Mouse (Mus musculus): ENCODE measurements around the gene Fsip1.

Gene Fsip1

DNA sequence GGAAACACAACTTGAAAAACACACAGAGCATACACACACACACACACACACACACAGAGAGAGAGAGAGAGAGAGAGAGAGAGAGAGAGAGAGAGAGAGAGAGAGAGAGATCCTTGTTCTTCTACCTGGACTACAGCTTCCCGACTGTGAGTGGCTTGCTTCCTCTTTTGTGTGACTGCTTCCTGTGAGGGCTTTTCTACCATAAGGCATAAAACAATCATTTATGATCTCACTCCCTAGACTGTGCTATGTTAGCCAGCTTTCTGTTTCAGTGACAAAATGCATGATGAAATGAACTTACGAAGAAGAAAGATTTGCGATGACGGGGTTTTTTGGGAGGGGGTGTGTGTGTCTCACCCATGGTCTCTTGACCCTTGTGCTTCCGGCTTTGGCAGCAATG is 3.0 kb upstream of the Fsip1 start:
- ATAC-seq (ENCODE audit: insufficient number of reproducible peaks, low FRiP score, low TSS enrichment), result no peak

DNA sequence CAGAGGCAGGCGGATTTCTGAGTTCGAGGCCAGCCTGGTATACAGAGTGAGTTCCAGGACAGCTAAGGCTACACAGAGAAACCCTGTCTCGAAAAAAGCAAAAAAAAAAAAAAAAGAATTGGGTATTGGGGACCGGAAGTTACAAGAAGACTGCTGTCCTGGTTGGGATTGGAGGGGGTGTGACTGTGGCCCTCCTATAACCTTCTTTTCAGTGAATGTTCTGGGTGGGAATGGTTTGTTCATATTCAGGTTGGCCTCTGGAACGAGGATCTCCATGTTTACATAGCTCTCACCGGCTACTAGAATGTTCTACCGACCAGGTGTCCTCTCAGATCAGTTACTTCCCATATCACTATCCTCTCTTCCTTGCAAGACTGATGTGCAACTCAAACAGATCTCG is 328 bp upstream of the Fsip1 start:
- no peak for ATAC-seq (ENCODE audit: insufficient number of reproducible peaks, low FRiP score, low TSS enrichment)

DNA sequence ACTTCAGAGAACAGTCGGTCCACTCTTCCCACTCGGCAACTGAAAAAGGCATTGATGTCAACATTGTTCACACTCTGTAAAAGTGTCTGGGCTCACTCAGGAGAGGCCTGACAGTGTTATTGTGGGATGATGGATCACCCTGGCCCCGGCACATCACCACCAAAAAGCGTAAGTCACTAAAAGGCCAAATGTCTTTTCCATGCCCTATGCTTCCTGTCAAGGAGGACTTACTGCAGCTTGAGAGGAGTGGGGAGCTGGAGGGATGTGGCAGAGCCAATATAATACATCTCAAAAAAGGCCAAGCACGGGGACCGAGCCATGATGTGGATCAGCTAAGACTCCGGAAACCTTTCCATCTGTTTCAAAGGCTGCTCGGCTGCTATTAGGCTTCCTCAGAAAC is 2.2 kb downstream of the Fsip1 start:
- no peak for ATAC-seq (ENCODE audit: insufficient number of reproducible peaks, low FRiP score, low TSS enrichment)

DNA sequence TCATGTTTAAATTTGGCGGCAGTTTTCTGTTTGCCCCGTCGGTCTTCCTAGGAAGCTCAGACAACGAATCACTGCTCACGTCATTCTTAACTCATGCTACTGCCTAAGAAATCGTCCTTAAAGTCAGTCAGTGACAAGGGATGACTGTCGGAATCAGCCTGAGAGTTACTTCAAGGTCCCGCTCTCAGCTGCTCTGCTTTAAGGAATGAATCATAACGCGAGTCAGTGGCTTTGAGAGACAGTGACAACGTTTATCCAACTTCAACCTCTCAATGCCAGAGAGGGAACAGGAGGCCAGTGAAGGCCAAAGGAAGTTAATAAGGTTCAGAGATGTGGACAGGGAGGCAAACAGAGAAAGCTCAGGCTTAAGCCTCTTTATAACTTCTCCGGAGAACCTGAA is 7.8 kb downstream of the Fsip1 start:
- ATAC-seq (ENCODE audit: insufficient number of reproducible peaks, low FRiP score, low TSS enrichment), result no peak

DNA sequence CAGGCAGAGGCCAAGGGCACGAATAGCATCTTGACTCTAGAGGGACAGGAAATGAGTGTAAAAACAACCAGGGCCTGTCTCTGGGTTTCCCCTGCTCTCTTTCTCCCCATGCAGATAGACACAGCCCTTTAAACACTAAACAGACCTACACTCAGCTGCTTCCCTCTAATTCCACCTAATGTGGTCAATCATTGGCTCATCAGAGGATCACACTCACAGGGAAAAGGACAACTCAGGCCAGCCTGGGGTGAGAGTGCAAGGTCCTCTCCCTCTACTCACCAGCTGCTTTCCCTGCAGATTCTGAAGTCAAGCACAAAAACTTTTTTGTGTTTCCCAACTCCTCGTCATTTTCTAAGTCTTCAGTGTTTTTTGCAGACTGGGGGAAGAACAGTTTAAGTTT is 8.8 kb downstream of the Fsip1 start:
- no peak for ATAC-seq (ENCODE audit: insufficient number of reproducible peaks, low FRiP score, low TSS enrichment)

DNA sequence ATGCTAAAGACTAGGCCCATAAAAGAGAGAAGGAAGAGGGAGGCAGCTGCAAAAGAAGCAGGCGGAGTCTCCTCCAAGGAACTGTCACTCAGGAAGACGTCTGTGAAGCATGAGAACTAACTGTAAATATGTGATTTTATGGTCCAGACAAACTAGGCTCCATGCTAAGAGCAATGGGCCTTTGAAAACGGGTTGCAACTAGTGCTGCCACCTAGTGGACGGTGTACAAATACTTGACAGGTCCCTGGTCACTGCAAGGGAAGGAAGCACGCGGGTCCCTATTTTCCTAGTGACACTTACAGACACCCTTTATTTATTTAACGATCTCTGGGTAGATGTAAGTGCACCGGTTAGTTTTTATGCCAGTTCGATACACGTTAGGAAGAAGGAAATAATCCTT is 10.9 kb downstream of the Fsip1 start:
- peak; percentile 75 for ATAC-seq (ENCODE audit: insufficient number of reproducible peaks, low FRiP score, low TSS enrichment)

DNA sequence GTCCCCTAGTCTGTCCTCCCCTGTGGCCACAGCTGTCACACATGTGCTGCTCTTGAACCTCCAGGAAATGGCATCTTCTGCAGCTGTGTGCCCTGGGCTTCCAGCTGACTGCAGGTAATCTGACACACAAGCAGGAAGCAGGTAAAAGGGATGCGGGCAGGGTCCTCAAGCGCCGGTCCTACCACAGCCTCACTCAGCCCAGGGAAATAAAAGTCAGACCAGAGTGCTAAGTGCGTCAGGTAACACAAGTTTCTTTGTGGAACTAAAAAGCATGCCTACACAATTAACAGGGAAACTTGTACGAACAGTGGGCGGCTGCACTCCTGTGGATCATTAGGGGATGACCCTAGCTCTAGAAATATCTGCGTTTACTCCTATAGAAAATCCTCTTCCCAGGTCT is 20.6 kb downstream of the Fsip1 start:
- no peak for ATAC-seq (ENCODE audit: insufficient number of reproducible peaks, low FRiP score, low TSS enrichment)

DNA sequence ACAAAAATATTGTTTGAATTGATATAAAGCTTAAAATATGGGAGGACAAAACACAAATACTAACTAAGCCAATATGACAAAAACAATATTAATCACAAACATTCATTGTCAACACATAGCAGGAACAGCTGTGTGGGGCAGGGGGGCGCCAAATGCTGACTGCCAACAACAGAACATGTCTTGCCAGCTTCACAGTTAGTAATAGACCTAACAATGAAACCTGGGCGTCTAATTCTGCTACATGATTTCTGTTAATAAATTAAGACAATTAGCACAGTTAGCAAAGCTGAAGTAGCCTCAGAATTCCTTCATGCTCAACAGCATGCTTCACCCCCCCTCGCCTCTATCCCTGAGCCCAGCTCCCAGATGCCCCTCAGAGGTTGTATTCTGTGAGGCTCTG is 21.2 kb downstream of the Fsip1 start:
- no peak for ATAC-seq (ENCODE audit: insufficient number of reproducible peaks, low FRiP score, low TSS enrichment)

DNA sequence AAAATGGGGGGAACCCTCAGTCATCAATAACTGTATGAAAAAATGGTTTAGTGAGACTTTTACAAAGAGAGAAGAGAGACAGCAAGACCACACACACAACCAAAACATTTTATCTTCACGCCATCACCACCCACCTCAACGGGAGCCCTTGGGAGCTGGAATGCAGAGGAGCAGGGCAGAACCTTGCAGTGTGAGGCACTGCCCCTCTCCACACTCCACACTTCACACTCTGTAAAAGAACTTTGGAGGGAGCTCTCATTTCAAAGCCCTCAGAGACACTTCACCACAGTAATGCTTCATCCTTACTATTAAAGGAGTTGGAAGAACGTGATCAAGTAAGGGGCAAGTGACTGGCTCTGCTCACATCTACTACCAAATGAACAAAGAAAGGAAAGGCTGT is 26.2 kb downstream of the Fsip1 start:
- ATAC-seq (ENCODE audit: insufficient number of reproducible peaks, low FRiP score, low TSS enrichment), result no peak

DNA sequence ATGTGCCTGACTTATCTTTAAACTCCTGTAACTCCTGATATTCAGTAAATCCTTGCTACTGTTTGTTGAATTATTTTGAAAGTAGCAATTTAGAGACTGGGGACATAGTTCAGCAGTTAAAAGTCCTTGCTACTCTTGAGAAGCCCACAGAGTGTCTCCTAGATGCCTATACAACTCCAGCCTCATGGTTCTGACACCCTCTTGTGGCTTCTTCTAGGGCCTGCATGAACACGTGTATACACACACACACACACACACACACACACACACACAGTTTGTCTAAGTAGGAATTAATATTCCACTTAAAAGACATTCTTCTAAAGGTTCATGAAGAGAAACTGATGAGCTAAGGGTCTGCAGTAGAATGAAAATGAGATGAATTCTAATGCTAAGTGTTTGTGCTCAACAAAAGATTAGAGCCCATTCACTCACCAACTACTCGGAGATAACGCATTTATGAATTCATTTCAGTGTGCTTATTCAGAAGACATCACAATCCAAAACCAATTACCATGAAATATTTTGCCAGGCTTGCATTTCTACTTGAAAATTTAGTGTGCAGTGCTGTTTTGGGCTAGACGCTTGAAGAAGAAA is 28.2 kb downstream of the Fsip1 start:
- no peak for ATAC-seq (ENCODE audit: insufficient number of reproducible peaks, low FRiP score, low TSS enrichment)

DNA sequence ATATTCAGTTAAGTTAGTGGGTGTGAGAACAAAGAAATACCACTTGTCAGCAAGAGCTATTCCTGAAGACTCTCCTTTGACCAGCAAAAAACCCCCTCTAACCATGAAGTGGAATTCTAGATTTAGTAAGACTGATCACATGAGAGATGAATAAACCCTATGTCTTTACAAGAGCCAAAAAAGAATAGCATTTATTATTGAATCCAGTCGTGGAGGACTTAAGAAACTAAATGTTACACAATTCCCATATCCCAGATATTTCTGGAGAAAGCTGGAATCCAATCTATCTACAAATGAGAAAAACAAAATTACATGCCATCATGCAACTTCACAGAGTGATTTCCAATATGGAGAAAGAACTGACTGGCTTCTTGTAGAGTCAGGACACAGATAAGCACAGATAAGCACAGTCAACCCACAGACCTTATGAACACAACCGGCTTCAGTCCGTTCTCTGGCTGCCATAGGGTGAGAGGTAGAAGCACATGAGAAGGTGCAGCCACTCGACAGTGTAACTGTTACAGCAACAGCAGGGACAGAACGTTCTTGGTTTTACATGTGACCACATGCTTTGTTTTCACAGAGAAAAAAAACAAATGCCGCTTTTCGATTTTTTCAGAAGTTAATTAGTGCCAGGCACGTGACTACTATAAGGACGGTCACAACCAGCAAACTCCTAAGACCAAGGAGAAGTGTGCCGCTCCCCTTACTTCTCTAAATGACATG is 31.3 kb downstream of the Fsip1 start:
- ATAC-seq (ENCODE audit: insufficient number of reproducible peaks, low FRiP score, low TSS enrichment), result no peak

DNA sequence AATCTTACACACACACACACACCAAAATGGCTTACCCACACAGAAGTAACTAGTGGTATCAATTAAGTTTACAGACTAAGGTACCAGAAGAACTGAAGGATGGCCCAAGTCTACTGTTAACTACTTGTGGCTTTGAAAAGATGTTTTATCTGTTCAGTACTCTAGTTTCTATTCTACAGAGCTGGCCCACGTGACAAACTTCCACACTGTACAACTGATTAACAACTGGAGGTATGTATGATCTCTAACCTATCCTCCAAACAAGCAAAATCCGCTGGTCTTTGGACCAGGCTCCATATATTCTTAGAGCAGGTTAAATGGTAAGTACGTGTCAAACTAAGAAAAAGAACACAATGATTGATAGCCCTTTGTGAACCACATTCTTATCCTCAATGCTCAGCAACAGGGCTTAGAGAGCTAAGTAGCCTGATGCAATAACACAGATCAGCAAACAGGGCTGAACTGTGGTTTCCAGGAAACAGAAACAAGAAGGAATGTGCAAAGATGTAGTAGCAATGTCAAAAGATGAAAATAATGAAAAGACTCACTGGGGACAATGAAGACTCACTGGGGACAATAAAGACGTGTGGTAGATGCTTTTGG is 38.7 kb downstream of the Fsip1 start:
- ATAC-seq (ENCODE audit: insufficient number of reproducible peaks, low FRiP score, low TSS enrichment), result no peak

DNA sequence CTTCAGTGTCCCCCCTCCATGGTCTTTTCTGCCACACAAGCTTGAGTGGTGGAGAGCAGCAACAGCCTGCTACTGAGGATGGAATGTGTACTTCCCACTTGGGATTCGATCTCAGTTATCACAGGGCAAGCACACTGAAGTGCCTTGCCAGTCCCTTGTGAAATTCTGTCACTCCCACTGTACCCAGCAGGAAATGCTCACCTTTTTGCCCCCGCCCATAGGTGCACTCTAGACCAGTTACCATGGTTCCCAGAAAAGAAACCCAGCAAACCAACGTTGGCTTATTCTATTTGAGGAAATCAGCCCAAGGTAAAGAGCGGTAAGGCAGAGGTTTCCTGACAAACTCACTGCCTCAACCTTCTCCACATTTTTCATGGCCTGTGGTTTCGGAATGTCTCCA is 47.1 kb downstream of the Fsip1 start:
- ATAC-seq (ENCODE audit: insufficient number of reproducible peaks, low FRiP score, low TSS enrichment), result no peak

DNA sequence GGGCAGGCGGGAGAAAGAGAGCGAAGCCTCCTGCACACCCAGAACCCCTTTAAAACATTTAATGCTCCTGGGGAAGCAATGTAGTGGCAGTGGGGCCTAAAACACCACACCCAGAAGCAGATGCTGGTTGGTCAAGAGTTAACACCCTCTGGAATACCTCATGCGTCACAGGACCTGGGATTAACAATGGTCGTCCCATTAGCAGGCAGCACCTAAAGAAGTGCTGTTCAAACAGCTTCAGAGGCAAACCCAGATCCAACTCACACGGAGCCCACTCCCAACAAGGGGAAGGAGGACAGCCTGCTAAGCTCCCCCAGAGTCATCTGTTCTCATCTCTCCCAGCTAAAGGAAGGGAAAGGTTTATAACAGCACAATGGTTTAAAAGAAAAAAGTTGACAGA is 48.1 kb downstream of the Fsip1 start:
- no peak for ATAC-seq (ENCODE audit: insufficient number of reproducible peaks, low FRiP score, low TSS enrichment)

DNA sequence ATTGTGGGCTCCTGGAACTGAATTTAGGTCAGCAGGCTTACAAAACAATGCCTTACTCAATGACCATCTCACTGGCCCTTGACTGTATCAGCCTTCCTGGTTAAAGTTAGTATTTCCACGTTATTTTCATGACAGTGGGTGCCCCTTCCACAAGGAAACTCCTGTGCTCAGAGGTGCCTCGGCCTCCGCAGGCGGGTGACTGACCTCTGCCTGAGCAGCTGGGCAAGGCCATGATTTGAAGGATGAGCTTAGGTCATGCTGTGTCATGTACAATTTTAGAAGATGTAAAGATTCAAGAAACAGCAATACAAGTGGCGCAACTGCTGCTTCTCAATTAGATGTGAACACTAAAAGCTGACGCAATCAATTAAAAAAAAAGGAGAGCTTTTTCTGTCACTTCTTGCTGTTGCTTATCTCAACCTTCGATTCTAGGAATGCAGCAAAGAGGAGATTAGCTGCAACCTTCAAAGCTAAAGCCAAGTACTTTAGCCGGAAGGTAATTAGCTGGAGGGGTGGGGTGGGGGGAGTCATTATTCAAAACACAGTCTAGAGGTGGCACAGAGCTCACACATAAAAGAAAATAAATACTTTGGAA is 50.7 kb downstream of the Fsip1 start:
- no peak for ATAC-seq (ENCODE audit: insufficient number of reproducible peaks, low FRiP score, low TSS enrichment)

DNA sequence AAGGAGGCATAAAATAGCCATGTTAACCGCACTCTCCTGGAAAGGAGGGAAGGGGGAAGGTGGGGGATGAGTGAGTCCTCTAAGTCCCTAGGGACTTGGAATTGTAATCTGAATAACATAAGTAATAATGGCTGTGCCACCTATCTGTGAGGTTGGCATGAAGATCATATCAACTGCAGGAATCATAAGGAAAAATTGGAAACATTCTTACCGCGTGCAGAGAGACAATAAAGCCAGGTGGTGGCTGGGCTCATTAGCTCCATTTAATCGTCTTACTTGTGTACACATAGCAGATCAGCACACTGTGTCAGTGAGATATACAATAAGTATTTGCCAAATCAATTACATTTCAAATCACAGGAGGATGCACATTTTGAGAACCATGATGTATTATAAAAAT is 52.1 kb downstream of the Fsip1 start:
- no peak for ATAC-seq (ENCODE audit: insufficient number of reproducible peaks, low FRiP score, low TSS enrichment)

DNA sequence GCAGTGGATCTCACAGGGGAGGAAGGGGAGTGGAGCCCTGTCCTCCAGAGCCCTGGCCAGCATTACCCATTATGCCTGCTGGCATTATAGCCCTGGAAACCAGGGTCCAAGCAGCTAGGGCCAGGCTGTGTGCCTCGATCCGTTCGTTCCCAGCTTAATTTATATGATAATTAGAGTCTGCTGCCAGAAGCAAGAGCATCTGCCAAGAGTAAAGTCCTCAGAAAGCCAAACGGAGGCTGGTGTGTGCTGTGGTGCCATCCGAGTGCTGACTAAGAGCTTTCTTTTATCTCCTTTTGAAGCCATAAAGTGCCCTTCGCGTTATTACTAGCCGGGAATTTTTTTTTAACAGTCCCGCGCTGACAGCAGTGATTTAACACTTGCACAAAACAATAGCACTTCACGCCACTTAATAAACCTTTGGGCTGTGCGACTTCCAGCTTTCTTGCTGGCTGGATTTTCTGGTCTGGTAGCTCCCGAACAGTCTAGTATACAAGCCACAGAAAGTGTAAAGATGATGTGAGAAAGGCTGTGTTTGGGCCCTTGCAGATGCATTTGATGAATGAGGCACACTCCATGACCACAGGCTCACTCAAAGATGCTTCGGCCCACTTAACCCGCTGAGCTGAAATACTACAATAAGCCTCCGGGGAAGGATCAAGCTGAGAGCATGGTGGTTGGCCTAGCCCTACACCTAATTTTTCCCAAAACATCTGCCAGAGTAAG is 52.9 kb downstream of the Fsip1 start:
- ATAC-seq (ENCODE audit: insufficient number of reproducible peaks, low FRiP score, low TSS enrichment), result 0 out of 2 replicates have a peak, but pooled peaks have one; percentile 16

DNA sequence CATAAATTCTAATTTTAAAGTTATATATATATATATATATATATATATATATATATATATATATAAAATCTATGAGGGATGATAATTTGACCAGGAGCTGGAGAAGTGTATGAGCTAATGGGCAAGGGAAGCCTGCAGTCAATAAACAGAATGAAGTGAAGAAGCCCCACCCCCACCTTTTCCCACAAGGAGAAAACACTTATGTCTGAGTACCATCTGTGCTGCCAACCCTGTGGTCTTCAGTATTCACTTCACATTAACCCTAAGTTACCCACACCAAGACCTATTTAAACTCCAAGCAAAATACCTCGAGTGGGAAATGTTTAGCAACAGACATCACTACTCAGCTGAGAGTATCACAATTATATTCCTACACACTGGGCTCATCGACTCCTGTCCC is 53.8 kb downstream of the Fsip1 start:
- no peak for ATAC-seq (ENCODE audit: insufficient number of reproducible peaks, low FRiP score, low TSS enrichment)

DNA sequence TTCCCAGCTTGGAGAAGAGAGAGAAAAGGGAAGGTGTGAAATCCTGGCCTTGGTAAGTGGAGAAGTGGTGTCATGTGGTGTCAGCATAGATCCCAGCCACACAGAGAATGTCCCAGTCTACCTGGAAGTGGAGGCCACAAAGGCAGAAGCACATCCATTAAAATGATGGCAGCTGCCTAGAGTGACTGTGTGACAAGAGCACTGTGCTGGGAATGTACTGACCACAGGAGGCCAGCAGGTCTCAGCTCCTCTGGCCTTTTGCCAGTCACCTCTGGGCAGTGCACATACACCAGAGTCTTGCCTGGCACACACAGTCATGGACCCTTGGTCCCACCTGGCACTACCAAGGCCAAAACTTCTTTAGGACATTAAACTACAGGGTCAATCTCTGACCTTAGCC is 54.8 kb downstream of the Fsip1 start:
- ATAC-seq (ENCODE audit: insufficient number of reproducible peaks, low FRiP score, low TSS enrichment), result no peak

DNA sequence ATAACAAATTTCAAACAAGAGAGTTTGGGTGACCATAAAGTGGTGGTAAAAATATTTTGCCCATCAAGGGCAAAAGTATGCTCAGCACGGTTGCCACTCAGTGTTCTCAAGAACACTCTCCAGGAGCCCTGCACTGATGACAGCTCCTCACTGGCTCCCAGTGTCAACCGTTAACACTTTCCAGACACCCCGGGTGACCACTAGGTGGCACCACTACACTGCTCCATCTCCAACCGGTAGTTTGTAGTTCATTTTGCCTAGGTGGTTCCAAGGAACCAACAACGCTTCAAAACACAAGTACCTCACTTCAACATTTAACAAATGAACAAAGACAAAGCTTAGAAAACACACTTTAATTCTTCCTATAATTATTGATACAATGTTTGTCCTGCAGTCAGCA is 56.9 kb downstream of the Fsip1 start:
- peak; percentile 74 for ATAC-seq (ENCODE audit: insufficient number of reproducible peaks, low FRiP score, low TSS enrichment)

DNA sequence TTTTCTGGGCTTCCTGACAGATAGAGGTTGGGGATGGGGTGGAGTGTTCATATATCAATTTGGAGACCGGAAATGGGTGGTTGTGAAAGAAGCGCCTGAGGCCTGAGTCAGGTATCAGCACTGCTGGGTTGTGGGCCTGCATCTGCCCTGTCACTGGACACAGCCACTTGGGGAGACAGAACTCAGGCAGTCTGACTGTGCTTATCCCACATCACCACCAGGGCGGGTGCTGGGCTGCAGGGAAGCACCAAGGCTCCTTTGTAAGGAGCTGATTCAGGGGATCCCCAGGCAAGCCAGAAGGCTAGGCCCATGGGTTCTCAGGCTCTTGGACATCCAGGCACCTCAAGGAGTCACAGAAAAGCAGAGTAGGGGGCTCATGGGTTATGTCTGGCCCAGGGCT is 59.8 kb downstream of the Fsip1 start:
- no peak for ATAC-seq (ENCODE audit: insufficient number of reproducible peaks, low FRiP score, low TSS enrichment)
